Mouse (Mus musculus) stomach, embryonic 15.5 days (tissue): ENCODE measurements around the gene Ier3. TPM values are rescaled to one million over a fixed set of nuclear protein-coding genes. Genes with fewer than 3 reads are reported as not detected.

Experiments used
- ATAC-seq: fragments of 200-750 bp; cut with Nextera tagmentation; 2 replicates; pipeline ENCODE4 v1.8.0; 2017; ENCODE audit warnings: low read depth, moderate number of reproducible peaks, moderate TSS enrichment; ENCODE audit not compliant: insufficient read depth, low FRiP score
- H3K27ac ChIP-seq: fragments of 300-500 bp; sonication (generic); 2 replicates; pipeline ENCODE4 v1.5.1; 2015; ENCODE audit warnings: mild to moderate bottlenecking, inconsistent platforms
- H3K27me3 ChIP-seq: fragments of 300-500 bp; sonication (generic); replicated peaks from 2 replicates; pipeline ENCODE4 v1.6.1; 2015; ENCODE audit warnings: inconsistent platforms
- H3K36me3 ChIP-seq: fragments of 300-500 bp; sonication (generic); 2 replicates; pipeline ENCODE4 v1.6.1; 2015; ENCODE audit warnings: inconsistent platforms
- H3K4me1 ChIP-seq: fragments of 300-500 bp; sonication (generic); 2 replicates; pipeline ENCODE4 v1.6.1; 2015; ENCODE audit warnings: inconsistent platforms
- H3K4me2 ChIP-seq: fragments of 300-500 bp; sonication (generic); 2 replicates; pipeline ENCODE4 v1.6.1; 2015; ENCODE audit warnings: mild to moderate bottlenecking, inconsistent platforms
- H3K4me3 ChIP-seq: fragments of 300-500 bp; sonication (generic); replicated peaks from 2 replicates; pipeline ENCODE4 v1.5.1; 2015; ENCODE audit warnings: inconsistent platforms
- H3K9ac ChIP-seq: fragments of 300-500 bp; sonication (generic); 2 replicates; pipeline ENCODE4 v1.6.1; 2015; ENCODE audit warnings: inconsistent platforms
- H3K9me3 ChIP-seq: fragments of 300-500 bp; sonication (generic); 2 replicates; pipeline ENCODE4 v1.6.1; 2016; ENCODE audit warnings: inconsistent platforms
- WGBS: fragments of 180-500 bp; shearing (Covaris S2); methylation state at CpG from one replicate; pipeline ENCODE4 v1.1.7; 2015; 5-methylcytosine and 5-hydroxymethylcytosine counted together
- polyA plus RNA-seq: library from polyadenylated mRNA; unstranded; fragments of >200 nt; fragmentation: Nextera tagmentation; extraction: Ambion mirVana; gene quantifications from 2 replicates; pipeline ENCODE4 v1.2.1, GENCODE M21; 2015

The Ier3 gene
- polyA plus RNA-seq, 1 experiment from 2014 or later: 16.7 TPM

DNA sequence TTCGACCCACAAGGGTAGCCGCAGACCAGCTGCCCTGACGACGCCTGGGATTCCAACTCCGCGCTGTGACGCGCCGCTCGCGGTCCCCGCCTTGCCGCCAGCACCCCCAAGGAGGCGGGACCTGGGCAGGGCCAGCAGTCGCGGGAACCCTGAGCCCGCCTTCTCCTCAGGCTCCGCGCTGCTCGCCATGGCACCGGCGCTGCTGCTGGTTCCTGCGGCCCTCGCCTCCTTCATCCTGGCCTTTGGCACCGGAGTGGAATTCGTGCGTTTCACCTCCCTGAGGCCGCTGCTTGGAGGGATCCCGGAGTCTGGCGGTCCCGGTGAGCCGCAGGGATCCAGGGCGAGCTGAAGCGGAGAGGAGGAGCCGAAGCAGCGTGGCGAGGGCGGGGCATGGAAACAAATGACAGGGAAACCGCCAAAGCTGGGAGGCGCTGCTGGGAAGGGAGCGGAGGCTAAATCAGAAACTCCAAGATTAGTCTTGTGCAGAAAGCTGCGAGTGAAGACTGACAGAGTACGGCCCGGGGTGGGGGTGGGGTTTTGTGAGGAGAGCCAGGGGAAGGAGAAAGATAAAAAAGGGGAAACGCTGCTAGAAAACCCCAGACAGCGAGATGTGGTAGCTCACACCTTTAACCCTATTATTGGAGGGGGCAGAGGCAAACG lies 39.8 kb downstream of the Ier3 start, which contains the start of gene Nrm:
Nrm (plus strand) TSS at position 121 of the 660 bp plus-strand sequence.
- peak within 1 kb of the TSS; percentile 84 for H3K9ac ChIP-seq
- ATAC-seq: peak; percentile 91
- peak within 1 kb of the TSS; percentile 87 for H3K4me3 ChIP-seq
- peak within 1 kb of the TSS; percentile 96 for H3K27ac ChIP-seq
- WGBS: under 1% methylated on average over 47 of the region's 47 CpGs
- peaks cover 11% of the 10 kb centered on the region for H3K36me3 ChIP-seq
- peak within 1 kb of the TSS; percentile 74 for H3K4me2 ChIP-seq
- peaks cover 14% of the 10 kb centered on the region for H3K4me1 ChIP-seq
- H3K27me3 ChIP-seq: no peaks in the 10 kb centered on the region
- no peaks in the 10 kb centered on the region for H3K9me3 ChIP-seq

DNA sequence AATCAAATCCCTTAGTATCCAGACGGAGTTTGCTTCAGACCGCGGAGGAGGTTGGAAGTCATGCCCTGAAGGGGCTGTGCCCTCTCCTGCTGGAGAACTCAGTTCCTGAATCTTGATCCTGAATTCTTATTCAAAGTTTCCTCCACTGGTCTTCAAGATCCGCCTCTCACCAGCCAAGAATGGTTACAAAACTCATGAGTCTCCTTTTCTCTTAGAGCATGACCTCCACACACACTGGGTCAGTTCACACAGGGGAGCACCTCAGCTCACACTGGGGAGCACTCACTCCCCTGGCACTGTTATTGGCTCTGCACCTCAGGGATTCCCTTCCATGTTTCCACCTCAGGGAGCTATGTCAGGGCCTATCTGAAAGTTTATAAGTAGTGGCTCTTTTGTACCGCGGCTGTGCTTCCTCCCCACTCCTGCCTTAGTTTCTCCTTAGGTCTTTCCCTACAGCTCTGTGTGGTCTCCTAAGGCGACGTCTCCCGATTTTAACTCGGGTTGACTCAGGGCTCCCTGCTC lies 43.4 kb downstream of the Ier3 start:
- H3K36me3 ChIP-seq: no peaks in the 10 kb centered on the region
- peak overlapping the region; percentile 93 for H3K4me2 ChIP-seq
- peak overlapping the region; percentile 57 for H3K4me3 ChIP-seq
- 31% methylated on average over 10 of the region's 10 CpGs for WGBS
- no peaks in the 10 kb centered on the region for H3K27me3 ChIP-seq
- peak overlapping the region; percentile 98 for H3K27ac ChIP-seq
- H3K9me3 ChIP-seq: no peaks in the 10 kb centered on the region
- H3K4me1 ChIP-seq: peaks cover 35% of the 10 kb centered on the region
- ATAC-seq: no peak
- peak overlapping the region; percentile 68; the same call in 1 of the 2 replicates for H3K9ac ChIP-seq

DNA sequence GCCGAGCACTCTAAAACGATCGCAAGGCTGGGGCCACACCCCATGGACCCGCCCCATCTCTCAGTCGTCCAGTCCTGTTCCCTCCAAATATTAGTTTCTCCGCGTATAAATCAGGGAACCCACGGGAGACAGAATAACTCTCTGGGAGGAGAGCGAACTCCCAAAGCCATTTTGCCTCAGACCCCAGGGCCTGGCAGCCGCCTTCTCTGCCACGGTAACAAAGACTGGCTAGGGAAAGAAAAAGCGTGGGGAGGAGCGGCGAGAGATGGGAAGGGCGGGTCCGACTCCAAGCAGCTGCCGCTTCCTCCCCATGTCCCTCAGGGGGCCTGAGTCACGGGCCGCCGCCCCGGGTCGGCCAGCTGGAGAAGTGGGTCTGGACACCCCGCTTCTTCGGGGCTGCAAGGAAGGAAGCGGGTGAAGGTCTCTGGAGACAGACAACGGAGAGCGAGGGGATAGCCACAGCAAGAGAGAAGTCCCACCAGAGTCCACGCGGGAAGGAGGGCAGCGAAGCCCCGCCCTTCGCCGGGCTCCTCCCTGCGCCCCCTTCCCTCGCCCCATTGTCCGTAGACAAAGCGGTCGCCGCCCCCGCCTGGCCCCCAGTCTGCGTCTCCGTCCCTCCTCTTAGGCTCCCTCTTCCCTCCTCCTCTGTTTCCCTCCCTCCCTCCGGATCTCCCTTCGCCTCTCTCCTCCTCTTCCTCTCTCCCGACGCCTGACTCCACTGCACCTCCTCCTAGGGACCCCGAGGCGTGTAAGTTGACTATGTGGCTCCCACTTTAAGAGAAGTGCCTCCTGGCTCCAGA lies 44.2 kb downstream of the Ier3 start, which contains the start of gene Ppp1r18:
Ppp1r18 (plus strand) TSS at position 113 of the 800 bp plus-strand sequence.
- Histone ChIP-seq H3K4me2 (peak within 1 kb of the TSS; percentile 93), H3K27ac (peak within 1 kb of the TSS; percentile 98), H3K4me3 (peak within 1 kb of the TSS; percentile 57), H3K4me1 (peaks cover 42% of the 10 kb centered on the region), H3K36me3 (no peaks in the 10 kb centered on the region), H3K27me3 (no peaks in the 10 kb centered on the region), H3K9me3 (no peaks in the 10 kb centered on the region), H3K9ac (peak within 1 kb of the TSS; percentile 68)
- WGBS: under 1% methylated on average over 44 of the region's 48 CpGs
- peak; percentile 44 for ATAC-seq

DNA sequence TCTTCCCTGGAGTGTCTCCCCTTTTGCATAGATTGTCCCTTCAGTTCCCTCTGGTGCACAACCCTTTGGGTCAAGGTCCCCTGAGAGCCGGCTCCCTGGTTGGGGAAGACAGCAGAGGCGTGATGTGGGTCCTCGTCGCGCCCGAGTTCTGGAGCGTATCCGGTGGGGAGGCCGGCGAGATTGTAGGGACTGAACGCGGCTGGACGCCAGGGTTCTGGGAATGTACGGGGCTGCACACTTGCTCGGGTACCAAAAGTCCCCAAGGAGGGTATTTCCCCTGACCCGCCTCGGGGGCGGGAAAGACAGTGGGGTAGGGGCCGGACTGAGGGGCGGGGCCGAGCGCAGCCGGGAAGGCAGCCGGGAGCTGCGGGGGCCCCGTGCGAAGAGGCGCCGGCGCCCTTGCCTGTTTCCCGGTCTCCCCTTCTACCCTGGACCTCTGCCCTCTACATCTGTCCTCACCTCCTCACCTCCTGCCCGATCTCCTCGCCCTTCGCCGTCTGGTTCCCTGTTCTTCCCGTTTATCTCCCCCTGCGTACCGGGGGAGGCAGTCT lies 44.9 kb downstream of the Ier3 start:
- Histone ChIP-seq H3K9me3 (no peaks in the 10 kb centered on the region), H3K9ac (peak overlapping the region; percentile 68), H3K27me3 (no peaks in the 10 kb centered on the region), H3K4me2 (peak overlapping the region; percentile 93), H3K27ac (peak overlapping the region; percentile 98), H3K4me1 (peaks cover 46% of the 10 kb centered on the region), H3K36me3 (no peaks in the 10 kb centered on the region), H3K4me3 (peak overlapping the region; percentile 57)
- peak; percentile 29; the same call in 1 of the 2 replicates for ATAC-seq
- under 1% methylated on average over 38 of the region's 38 CpGs for WGBS

DNA sequence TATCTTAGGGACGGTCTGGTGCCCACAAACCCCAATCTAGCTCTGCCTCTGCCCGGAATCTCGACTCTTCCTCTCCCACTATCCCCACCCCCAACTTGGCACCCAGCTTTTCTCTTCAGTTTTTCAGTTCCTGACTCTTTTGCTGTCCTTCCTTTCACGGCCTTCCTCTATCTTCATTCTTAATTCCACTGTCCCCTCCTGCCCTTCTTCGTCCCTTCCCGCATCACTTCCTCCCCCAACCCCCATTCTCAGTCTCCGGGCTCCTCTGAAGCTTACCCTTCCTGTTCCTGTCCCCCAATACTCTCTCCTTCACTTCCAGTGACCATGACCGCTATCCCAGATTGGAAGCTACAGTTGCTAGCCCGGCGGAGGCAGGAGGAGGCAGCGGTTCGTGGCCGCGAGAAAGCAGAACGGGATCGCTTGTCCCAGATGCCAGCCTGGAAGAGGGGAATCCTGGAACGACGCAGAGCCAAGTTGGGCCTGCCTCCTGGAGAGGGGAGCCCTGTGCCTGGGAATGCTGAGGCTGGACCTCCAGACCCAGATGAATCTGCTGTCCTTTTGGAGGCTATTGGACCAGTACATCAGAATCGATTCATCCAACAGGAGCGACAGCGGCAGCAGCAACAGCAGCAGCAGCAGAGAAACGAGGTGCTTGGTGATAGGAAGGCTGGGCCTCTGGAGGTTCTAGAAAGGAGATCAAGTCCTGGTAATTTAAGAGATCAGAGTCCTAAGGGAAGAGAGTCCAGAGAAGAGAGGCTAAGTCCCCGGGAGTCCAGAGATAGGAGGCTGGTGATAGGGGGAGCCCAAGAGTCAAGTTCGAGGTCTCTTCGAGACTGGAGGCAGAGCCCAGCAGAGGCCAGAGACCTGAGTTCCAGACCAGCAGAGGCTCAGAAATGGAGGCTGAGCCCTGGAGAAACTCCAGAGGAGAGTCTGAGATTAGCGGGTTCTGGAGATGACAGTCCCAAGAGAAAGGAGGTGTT lies 45.7 kb downstream of the Ier3 start:
- Histone ChIP-seq H3K36me3 (no peaks in the 10 kb centered on the region), H3K4me2 (peak overlapping the region; percentile 93), H3K4me3 (peak overlapping the region; percentile 57), H3K4me1 (peaks cover 42% of the 10 kb centered on the region), H3K9me3 (no peaks in the 10 kb centered on the region), H3K27ac (peak overlapping the region; percentile 98), H3K9ac (peak overlapping the region; percentile 68), H3K27me3 (no peaks in the 10 kb centered on the region)
- ATAC-seq: no peak
- WGBS: 12% methylated on average over 26 of the region's 26 CpGs

DNA sequence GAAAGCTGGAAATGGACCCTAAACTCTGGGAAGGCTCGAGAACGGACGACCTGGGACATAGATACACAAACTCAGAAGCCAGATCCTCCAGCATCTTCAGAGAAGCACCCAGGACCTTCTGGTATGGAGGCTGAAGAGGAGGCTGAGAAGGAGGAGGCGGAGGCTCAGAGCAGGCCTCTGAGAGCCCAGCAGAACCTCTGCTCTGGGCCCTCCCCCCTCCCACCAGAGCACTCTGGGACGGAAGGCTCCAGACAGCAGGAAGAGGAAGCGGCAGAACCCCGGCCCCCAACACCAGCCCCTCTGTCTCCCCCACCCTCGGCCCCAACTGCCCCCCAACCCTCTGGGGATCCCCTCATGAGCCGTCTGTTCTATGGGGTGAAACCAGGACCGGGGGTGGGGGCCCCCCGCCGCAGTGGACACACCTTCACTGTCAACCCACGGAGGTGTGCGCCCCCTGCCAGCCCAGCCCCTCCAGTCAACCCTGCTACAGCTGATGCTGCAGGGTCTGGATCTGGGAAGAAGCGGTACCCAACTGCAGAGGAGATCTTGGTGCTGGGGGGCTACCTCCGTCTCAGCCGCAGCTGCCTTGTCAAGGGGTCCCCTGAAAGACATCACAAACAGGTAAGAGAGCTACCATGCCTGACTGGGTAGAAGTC lies 46.8 kb downstream of the Ier3 start:
- H3K36me3 ChIP-seq: no peaks in the 10 kb centered on the region
- no peaks in the 10 kb centered on the region for H3K9me3 ChIP-seq
- peak overlapping the region; percentile 98 for H3K27ac ChIP-seq
- H3K27me3 ChIP-seq: no peaks in the 10 kb centered on the region
- WGBS: 25% methylated on average over 17 of the region's 17 CpGs
- H3K9ac ChIP-seq: peak overlapping the region; percentile 31; the same call in 1 of the 2 replicates
- peak overlapping the region; percentile 93 for H3K4me2 ChIP-seq
- peaks cover 43% of the 10 kb centered on the region for H3K4me1 ChIP-seq
- 0 out of 2 replicates have a peak, but pooled peaks have one; percentile 5 for ATAC-seq
- H3K4me3 ChIP-seq: peak overlapping the region; percentile 57

DNA sequence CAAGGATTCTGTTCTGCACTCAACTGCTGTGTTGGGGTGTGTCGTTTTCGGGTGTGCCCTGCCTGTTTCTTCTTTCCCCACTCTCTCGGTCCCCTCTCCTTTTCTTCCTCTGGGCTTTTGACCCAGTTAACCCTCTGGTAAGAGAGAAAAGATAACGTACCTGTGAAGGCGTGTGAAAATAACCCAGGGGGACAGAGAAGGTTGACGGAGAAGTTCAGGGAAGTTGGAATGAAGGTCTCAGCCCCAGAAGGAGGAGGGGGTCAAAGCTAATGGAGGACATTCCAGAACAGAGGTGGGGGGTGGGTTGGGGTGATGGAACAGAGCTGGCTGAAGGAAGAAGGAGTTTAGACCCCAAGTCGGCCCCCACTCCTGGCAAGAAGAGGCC lies 47.5 kb downstream of the Ier3 start:
- Histone ChIP-seq H3K27ac (peak overlapping the region; percentile 98), H3K4me3 (peak overlapping the region; percentile 57), H3K9me3 (no peaks in the 10 kb centered on the region), H3K4me1 (peaks cover 47% of the 10 kb centered on the region), H3K9ac (peak overlapping the region; percentile 31), H3K36me3 (no peaks in the 10 kb centered on the region), H3K4me2 (peak overlapping the region; percentile 93), H3K27me3 (no peaks in the 10 kb centered on the region)
- no peak for ATAC-seq
- WGBS: 4% methylated on average over 7 of the region's 7 CpGs

DNA sequence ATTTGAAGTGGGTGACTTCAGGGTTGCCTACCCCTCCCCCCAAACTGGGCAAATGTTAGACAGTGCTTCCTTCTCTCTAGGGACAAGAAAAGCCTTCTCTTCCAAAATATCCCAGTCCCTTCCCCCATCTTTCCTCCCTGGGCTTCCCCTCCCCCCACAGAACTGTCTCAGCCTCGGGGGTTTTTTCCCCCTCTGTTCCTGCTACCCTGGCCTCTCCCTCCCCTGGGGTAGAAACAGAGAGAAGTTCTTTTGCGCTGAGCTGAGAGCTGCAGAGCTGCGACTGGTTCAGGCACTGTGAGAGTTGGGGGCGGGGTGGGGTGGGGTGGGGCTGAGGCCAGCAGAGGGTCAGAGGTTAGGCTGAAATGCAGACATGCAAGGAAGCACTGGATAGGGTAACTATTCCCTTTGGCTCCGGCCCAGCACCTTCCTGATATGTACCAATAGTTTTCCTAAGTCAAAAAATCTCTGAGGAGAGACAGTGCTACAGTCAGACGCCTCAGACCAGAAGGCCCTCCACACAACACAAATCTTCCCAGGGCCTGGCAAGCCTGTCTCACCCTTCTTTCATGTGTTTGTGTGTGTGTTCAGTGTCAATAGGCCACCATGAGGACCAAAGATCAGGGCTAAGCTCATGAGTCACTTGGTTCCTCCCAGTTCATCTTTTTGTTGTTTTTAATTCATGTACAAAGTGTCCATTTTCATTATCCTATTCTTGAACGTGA lies 48.0 kb downstream of the Ier3 start:
- Histone ChIP-seq H3K4me3 (peak overlapping the region; percentile 57), H3K9me3 (no peaks in the 10 kb centered on the region), H3K9ac (peak overlapping the region; percentile 31), H3K27ac (peak overlapping the region; percentile 98), H3K4me1 (peaks cover 46% of the 10 kb centered on the region), H3K4me2 (peak overlapping the region; percentile 93), H3K36me3 (no peaks in the 10 kb centered on the region), H3K27me3 (no peaks in the 10 kb centered on the region)
- ATAC-seq: no peak
- 3% methylated on average over 7 of the region's 7 CpGs for WGBS

DNA sequence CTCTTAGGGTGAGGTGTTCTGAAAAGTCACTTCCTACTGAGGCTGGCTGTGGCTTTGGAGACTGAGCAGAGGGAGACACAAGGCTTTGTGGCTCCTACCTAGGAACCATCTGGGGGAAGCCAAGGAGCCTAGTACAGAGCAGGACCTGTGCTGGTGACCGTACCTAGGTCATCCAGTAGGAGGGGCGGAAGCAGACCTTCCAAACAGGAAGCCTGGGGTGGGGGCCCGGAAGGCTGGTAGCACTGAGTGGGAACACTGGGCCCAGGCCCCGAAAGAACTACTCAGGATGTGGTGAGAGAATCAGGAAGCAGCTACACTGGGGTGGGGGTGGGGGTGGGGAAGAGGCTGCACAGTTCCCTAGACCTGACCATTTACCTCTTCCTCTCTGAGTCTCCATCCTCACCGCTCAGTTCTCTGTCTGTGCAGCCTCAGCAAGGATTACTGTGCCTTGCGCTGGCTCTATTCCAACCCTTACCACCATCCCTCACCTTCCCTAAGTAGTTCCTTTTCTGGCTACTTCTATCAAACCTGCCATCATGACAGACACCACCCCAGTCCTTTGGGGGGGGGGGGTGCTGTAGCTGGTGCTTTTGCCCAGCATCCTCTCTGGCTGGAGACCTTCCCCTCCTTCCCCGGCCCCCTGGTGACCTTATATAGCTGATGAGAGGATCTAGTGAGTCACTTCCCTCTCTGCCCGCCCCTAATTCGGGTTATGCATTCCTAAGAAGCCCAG lies 48.8 kb downstream of the Ier3 start:
- Histone ChIP-seq H3K4me1 (peaks cover 38% of the 10 kb centered on the region), H3K27ac (peak overlapping the region; percentile 98), H3K4me2 (peak overlapping the region; percentile 93), H3K9me3 (no peaks in the 10 kb centered on the region), H3K4me3 (peak overlapping the region; percentile 57), H3K27me3 (no peaks in the 10 kb centered on the region), H3K9ac (no peak overlapping the region), H3K36me3 (no peaks in the 10 kb centered on the region)
- WGBS: 44% methylated on average over 9 of the region's 9 CpGs
- 0 out of 2 replicates have a peak, but pooled peaks have one; percentile 3 for ATAC-seq
